ENCODE assay signal across 9 mouse cellular contexts in the genomic region with DNA sequence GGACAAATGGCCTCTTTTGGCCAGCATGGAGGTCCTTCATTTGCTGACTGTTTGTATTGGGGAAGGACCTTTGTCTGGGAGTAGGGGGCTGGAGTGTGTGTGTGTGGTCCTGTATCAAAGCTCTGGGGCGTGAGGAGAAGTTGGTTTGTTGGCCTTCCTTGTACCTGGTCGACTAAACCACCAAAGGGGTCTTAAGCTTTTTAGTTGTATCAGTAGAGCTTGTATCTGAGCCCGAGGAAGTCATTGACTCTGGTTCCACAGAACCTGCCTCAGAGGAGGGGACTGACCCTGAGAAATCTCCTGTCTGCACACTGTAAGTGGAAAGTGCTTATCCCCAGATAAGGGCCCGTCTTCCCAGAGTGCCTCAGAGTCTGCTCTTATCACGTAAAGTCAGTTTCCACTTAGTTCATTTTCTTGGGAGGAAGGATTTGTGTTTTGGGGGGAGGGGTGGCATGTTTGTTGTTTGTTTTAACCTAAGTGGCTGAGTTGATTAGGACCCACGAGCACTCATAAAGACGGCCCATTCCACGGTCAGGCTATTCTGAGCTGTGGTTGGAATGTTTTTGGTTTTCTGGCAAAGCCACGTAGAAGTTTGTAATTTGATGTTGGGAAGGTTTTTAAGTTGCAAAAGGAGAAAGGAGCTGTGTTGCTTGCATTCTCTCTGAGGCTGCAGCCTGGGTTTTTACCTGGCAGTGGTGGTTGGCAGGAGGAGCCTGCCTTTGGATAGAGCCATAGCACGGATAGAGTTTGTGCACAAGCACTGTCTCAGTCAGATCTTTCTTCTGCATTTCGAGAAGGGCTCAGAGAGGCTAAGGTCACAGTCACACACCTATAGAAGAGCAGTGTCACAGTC. TPM values are rescaled to one million over a fixed set of nuclear protein-coding genes. Genes with fewer than 3 reads are reported as not detected.
DNase-seq lines count a peak whose midpoint lies in the region; ATAC-seq and TF ChIP-seq lines count a peak whose summit lies in the region.
"Had no signal": no experiment of that assay in that cellular context is flagged by ENCODE, and none has a peak within 500 bp of the region (broad histone marks: within the 10 kb centered on the region; RNA-seq: fewer than 3 reads in every experiment).

No protein-coding gene starts in this region.

- 65% methylated on average over 11 of the region's 11 CpGs for WGBS in midbrain, embryonic 10.5 days
- WGBS in midbrain, postnatal 0 days: 73% methylated on average over 11 of the region's 11 CpGs
- 47% methylated on average over 11 of the region's 11 CpGs for WGBS in embryonic facial prominence, embryonic 15.5 days
- WGBS in liver, embryonic 15.5 days (ENCODE audit: insufficient replicate concordance): 13% methylated on average over 11 of the region's 11 CpGs
- WGBS in stomach, postnatal 0 days: 48% methylated on average over 11 of the region's 11 CpGs

- H3K4me3 ChIP-seq in midbrain, embryonic 10.5 days: no peak overlapping the region
- no peak overlapping the region for H3K4me3 ChIP-seq in midbrain, postnatal 0 days (ENCODE audit: low read depth, low read length)
- H3K4me3 ChIP-seq in embryonic facial prominence, embryonic 15.5 days (replicated peaks): no peak overlapping the region
- peak overlapping the region; percentile 31 for H3K4me3 ChIP-seq in liver, embryonic 15.5 days (replicated peaks)
- no peak overlapping the region for H3K4me3 ChIP-seq in stomach, postnatal 0 days (ENCODE audit: low read depth, low read length)

- H3K4me2 ChIP-seq in midbrain, postnatal 0 days (ENCODE audit: low read depth, low read length, poor library complexity, severe bottlenecking): no peak overlapping the region
- no peak overlapping the region for H3K4me2 ChIP-seq in embryonic facial prominence, embryonic 15.5 days (replicated peaks)
- peak overlapping the region; percentile 68 for H3K4me2 ChIP-seq in liver, embryonic 15.5 days
- no peak overlapping the region for H3K4me2 ChIP-seq in stomach, postnatal 0 days (replicated peaks; ENCODE audit: low read depth)

- H3K9me3 ChIP-seq in midbrain, embryonic 10.5 days (replicated peaks): no peaks in the 10 kb centered on the region
- no peaks in the 10 kb centered on the region for H3K9me3 ChIP-seq in midbrain, postnatal 0 days (ENCODE audit: low read length)
- H3K9me3 ChIP-seq in embryonic facial prominence, embryonic 15.5 days (replicated peaks): no peaks in the 10 kb centered on the region
- no peaks in the 10 kb centered on the region for H3K9me3 ChIP-seq in liver, embryonic 15.5 days (replicated peaks)
- H3K9me3 ChIP-seq in stomach, postnatal 0 days (ENCODE audit: control insufficient read depth, low read length): no peaks in the 10 kb centered on the region

- no peak overlapping the region for H3K9ac ChIP-seq in midbrain, postnatal 0 days (replicated peaks; ENCODE audit: low read length, poor library complexity, severe bottlenecking)
- no peak overlapping the region for H3K9ac ChIP-seq in embryonic facial prominence, embryonic 15.5 days
- peak overlapping the region; percentile 56 for H3K9ac ChIP-seq in liver, embryonic 15.5 days
- no peak overlapping the region for H3K9ac ChIP-seq in stomach, postnatal 0 days (ENCODE audit: low read length)

- TF ChIP-seq CTCF in midbrain, postnatal 0 days (IDR thresholded peaks at IDR 0.05): no peak
- TF ChIP-seq CTCF in stomach, postnatal 0 days (IDR thresholded peaks at IDR 0.05; ENCODE audit: low read depth): no peak

- TF ChIP-seq EP300 in stomach, postnatal 0 days (optimal IDR thresholded peaks at IDR 0.05): no peak

- H3K4me1 ChIP-seq in midbrain, embryonic 10.5 days: peaks cover 46% of the 10 kb centered on the region
- no peaks in the 10 kb centered on the region; the same call in 1 of the 2 replicates for H3K4me1 ChIP-seq in midbrain, postnatal 0 days (ENCODE audit: insufficient read depth, low read length)
- H3K4me1 ChIP-seq in embryonic facial prominence, embryonic 15.5 days: no peaks in the 10 kb centered on the region
- H3K4me1 ChIP-seq in liver, embryonic 15.5 days (replicated peaks): peaks cover 98% of the 10 kb centered on the region
- no peaks in the 10 kb centered on the region for H3K4me1 ChIP-seq in stomach, postnatal 0 days (replicated peaks; ENCODE audit: control insufficient read depth, insufficient read depth)

- ATAC-seq in midbrain, postnatal 0 days (ENCODE audit: low FRiP score): no peak
- no peak for ATAC-seq in embryonic facial prominence, embryonic 15.5 days (ENCODE audit: insufficient number of reproducible peaks, low FRiP score, low TSS enrichment, low read depth)
- ATAC-seq in liver, embryonic 15.5 days (ENCODE audit: insufficient read depth): peak; percentile 90
- no peak for ATAC-seq in stomach, postnatal 0 days (ENCODE audit: low FRiP score, low TSS enrichment)

- DNase-seq in midbrain, embryonic 10.5 days (ENCODE audit: low spot score): no peak
- no peak for DNase-seq in midbrain, postnatal 0 days (ENCODE audit: low spot score)
- DNase-seq in stomach, postnatal 0 days (ENCODE audit: low spot score): no peak
- DNase-seq in cerebellum, adult 8-10 months: no peak
- DNase-seq in right cerebral cortex, adult 18-20 months: no peak
- DNase-seq: adrenal gland, postnatal 25 days; kidney, postnatal 25 days had no signal

- no peaks in the 10 kb centered on the region for H3K36me3 ChIP-seq in midbrain, embryonic 10.5 days
- H3K36me3 ChIP-seq in midbrain, postnatal 0 days (ENCODE audit: insufficient read depth, low read length): no peaks in the 10 kb centered on the region
- no peaks in the 10 kb centered on the region for H3K36me3 ChIP-seq in embryonic facial prominence, embryonic 15.5 days
- peaks cover 3% of the 10 kb centered on the region; the same call in 1 of the 2 replicates for H3K36me3 ChIP-seq in liver, embryonic 15.5 days (replicated peaks)
- H3K36me3 ChIP-seq in stomach, postnatal 0 days (ENCODE audit: control insufficient read depth, insufficient read depth, low read length): no peaks in the 10 kb centered on the region

- H3K27ac ChIP-seq in midbrain, embryonic 10.5 days (replicated peaks): peak overlapping the region; percentile 65
- H3K27ac ChIP-seq in midbrain, postnatal 0 days (ENCODE audit: low read depth, low read length): no peak overlapping the region
- H3K27ac ChIP-seq in embryonic facial prominence, embryonic 15.5 days (replicated peaks): peak overlapping the region; percentile 29; the same call in 1 of the 2 replicates
- peak overlapping the region; percentile 97 for H3K27ac ChIP-seq in liver, embryonic 15.5 days (replicated peaks)
- peak overlapping the region; percentile 69 for H3K27ac ChIP-seq in stomach, postnatal 0 days (replicated peaks)

- peaks cover 7% of the 10 kb centered on the region; the same call in 1 of the 2 replicates for H3K27me3 ChIP-seq in midbrain, embryonic 10.5 days (ENCODE audit: low read depth, poor library complexity, severe bottlenecking)
- no peaks in the 10 kb centered on the region for H3K27me3 ChIP-seq in midbrain, postnatal 0 days (ENCODE audit: insufficient read depth, low read length)
- no peaks in the 10 kb centered on the region for H3K27me3 ChIP-seq in embryonic facial prominence, embryonic 15.5 days
- H3K27me3 ChIP-seq in liver, embryonic 15.5 days: no peaks in the 10 kb centered on the region
- H3K27me3 ChIP-seq in stomach, postnatal 0 days (ENCODE audit: control insufficient read depth, insufficient read depth, low read length): no peaks in the 10 kb centered on the region

RNA-seq across cellular contexts. Expression of a gene that starts 24.0 kb away (rescaled TPM):
- polyA plus RNA-seq in midbrain, embryonic 10.5 days (2016; fragmentation: Nextera tagmentation; extraction: Ambion mirVana): 6.3 TPM in 2 replicates
- 0.14 and 1.1 TPM in 2 replicates for total RNA-seq in midbrain, postnatal 0 days (2014; rRNA removed)
- 0.43 and 0.58 TPM in 2 replicates for polyA plus RNA-seq in midbrain, postnatal 0 days (2015; fragmentation: Nextera tagmentation; extraction: Ambion mirVana)
- 17.1 and 18.0 TPM in 2 replicates for polyA plus RNA-seq in embryonic facial prominence, embryonic 15.5 days (2015; fragmentation: Nextera tagmentation; extraction: Ambion mirVana)
- 31.9 and 33.9 TPM in 2 replicates for polyA plus RNA-seq in liver, embryonic 15.5 days (2015; fragmentation: Nextera tagmentation; extraction: Ambion mirVana)
- polyA plus RNA-seq in stomach, postnatal 0 days (2015; fragmentation: Nextera tagmentation; extraction: Ambion mirVana): 11.8 and 13.2 TPM in 2 replicates

RNA-seq across cellular contexts. Expression of a gene that starts 55.6 kb away (rescaled TPM):
- 150 and 156 TPM in 2 replicates for polyA plus RNA-seq in midbrain, embryonic 10.5 days (2016; fragmentation: Nextera tagmentation; extraction: Ambion mirVana)
- 27.5 and 28.2 TPM in 2 replicates for total RNA-seq in midbrain, postnatal 0 days (2014; rRNA removed)
- polyA plus RNA-seq in midbrain, postnatal 0 days (2015; fragmentation: Nextera tagmentation; extraction: Ambion mirVana): 62.1 and 65.7 TPM in 2 replicates
- polyA plus RNA-seq in embryonic facial prominence, embryonic 15.5 days (2015; fragmentation: Nextera tagmentation; extraction: Ambion mirVana): 128 and 129 TPM in 2 replicates
- 117 and 132 TPM in 2 replicates for polyA plus RNA-seq in liver, embryonic 15.5 days (2015; fragmentation: Nextera tagmentation; extraction: Ambion mirVana)
- 131 and 138 TPM in 2 replicates for polyA plus RNA-seq in stomach, postnatal 0 days (2015; fragmentation: Nextera tagmentation; extraction: Ambion mirVana)

RNA-seq across cellular contexts. Expression of a gene that starts 55.7 kb away (rescaled TPM):
- 138 and 142 TPM in 2 replicates for polyA plus RNA-seq in midbrain, embryonic 10.5 days (2016; fragmentation: Nextera tagmentation; extraction: Ambion mirVana)
- 42.3 and 47.1 TPM in 2 replicates for total RNA-seq in midbrain, postnatal 0 days (2014; rRNA removed)
- polyA plus RNA-seq in midbrain, postnatal 0 days (2015; fragmentation: Nextera tagmentation; extraction: Ambion mirVana): 38.1 and 44.0 TPM in 2 replicates
- 127 and 130 TPM in 2 replicates for polyA plus RNA-seq in embryonic facial prominence, embryonic 15.5 days (2015; fragmentation: Nextera tagmentation; extraction: Ambion mirVana)
- polyA plus RNA-seq in liver, embryonic 15.5 days (2015; fragmentation: Nextera tagmentation; extraction: Ambion mirVana): 62.7 and 64.8 TPM in 2 replicates
- polyA plus RNA-seq in stomach, postnatal 0 days (2015; fragmentation: Nextera tagmentation; extraction: Ambion mirVana): 77.5 and 77.6 TPM in 2 replicates
